Mouse (Mus musculus): ENCODE measurements around the gene Pitpnc1.

DNA sequence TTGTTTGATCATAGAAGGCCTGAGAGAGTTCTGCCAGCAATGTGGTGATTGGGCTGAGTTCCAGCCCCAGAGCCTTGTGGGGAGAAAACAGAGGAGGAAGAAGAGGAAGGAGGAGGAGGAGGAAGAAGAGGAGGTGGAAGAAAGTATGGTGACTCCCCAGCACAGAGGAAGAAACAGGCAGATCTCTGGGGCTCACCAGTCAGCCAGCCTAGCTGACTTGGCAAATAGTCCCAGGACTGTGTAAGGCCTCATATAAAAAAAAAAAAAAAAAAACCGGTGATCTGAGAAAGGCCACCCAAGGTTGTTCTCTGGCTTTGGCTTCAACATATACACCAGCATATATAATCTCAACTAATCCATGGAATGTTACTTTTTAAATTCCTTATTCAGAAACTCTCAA, 4.5 kb downstream of the Pitpnc1 start:
- no peak for TF ChIP-seq CTCF (IDR thresholded peaks at IDR 0.05; ENCODE audit: insufficient read depth, low read depth, low read length)
- TF ChIP-seq POLR2A (IDR thresholded peaks at IDR 0.05; ENCODE audit: insufficient read depth, low read depth, low read length), result no peak
